Mouse (Mus musculus) olfactory bulb, adult 2 months (tissue): ENCODE measurements around the gene Rita1. TPM values are rescaled to one million over a fixed set of nuclear protein-coding genes. Genes with fewer than 3 reads are reported as not detected.
A peak's percentile ranks its signal among the peaks of the same experiment; 100 is the strongest.

ENCODE experiments used
- H3K27ac ChIP-seq: fragments of 200-500 bp; 2 replicates; pipeline ENCODE4 v1.5.1; 2012; ENCODE audit warnings: low read depth, low read length; ENCODE audit not compliant: insufficient read depth
- H3K4me1 ChIP-seq: fragments of 200-500 bp; 2 replicates; pipeline ENCODE4 v1.6.1; 2012; ENCODE audit warnings: low read length; ENCODE audit not compliant: control insufficient read depth, insufficient read depth
- H3K4me3 ChIP-seq: fragments of 200-500 bp; 2 replicates; pipeline ENCODE4 v1.5.1; 2012; ENCODE audit warnings: mild to moderate bottlenecking, low read depth, low read length, moderate library complexity; ENCODE audit not compliant: insufficient read depth
- CTCF ChIP-seq: fragments of 200-500 bp; IDR thresholded peaks from 2 replicates; pipeline ENCODE4 v1.5.1; 2012; ENCODE audit warnings: low read depth, mild to moderate bottlenecking, low read length, moderate library complexity; ENCODE audit not compliant: insufficient read depth
- POLR2A ChIP-seq: fragments of 200-500 bp; IDR thresholded peaks from 2 replicates; pipeline ENCODE4 v1.6.1; 2012; ENCODE audit warnings: mild to moderate bottlenecking, low read depth, low read length, moderate library complexity; ENCODE audit not compliant: insufficient read depth
- WGBS: fragments of 180-500 bp; shearing (Covaris S2); methylation state at CpG from one replicate; pipeline ENCODE4 v1.1.7; 2018; 5-methylcytosine and 5-hydroxymethylcytosine counted together
- polyA plus RNA-seq: library from polyadenylated mRNA; stranded (reverse); fragments of >200 nt; gene quantifications from 2 replicates; pipeline ENCODE4 v1.2.4, GENCODE M21; 2012; ENCODE audit warnings: low replicate concordance; ENCODE audit not compliant: missing spikeins, insufficient read depth, insufficient read length

Gene Rita1
- polyA plus RNA-seq, 1 experiment: not detected

GRCm38 (mm10) chr5:120620375-120621077, 8.1 kb upstream of the Rita1 start:
- TF ChIP-seq POLR2A: no peak
- peak; percentile 94 for TF ChIP-seq CTCF
- Histone ChIP-seq H3K27ac (no peak overlapping the region), H3K4me1 (peaks cover 16% of the 10 kb centered on the region), H3K4me3 (no peak overlapping the region)
- 70% methylated on average over 18 of the region's 18 CpGs for WGBS

- 18% methylated on average over 5 of the region's 5 CpGs for WGBS
- H3K4me3 ChIP-seq: no peak overlapping the region
- no peak overlapping the region for H3K27ac ChIP-seq
- TF ChIP-seq CTCF (peak; percentile 55; the same call in 1 of the 2 replicates), POLR2A (no peak)
- H3K4me1 ChIP-seq: peaks cover 16% of the 10 kb centered on the region
Observed at GRCm38 (mm10) chr5:120619201-120619600, 6.8 kb upstream of the Rita1 start.

GRCm38 (mm10) chr5:120618778-120619177, 6.4 kb upstream of the Rita1 start:
- Histone ChIP-seq H3K4me3 (no peak overlapping the region), H3K27ac (no peak overlapping the region), H3K4me1 (peaks cover 18% of the 10 kb centered on the region)
- 84% methylated on average over 12 of the region's 12 CpGs for WGBS
- TF ChIP-seq POLR2A (no peak), CTCF (no peak)

GRCm38 (mm10) chr5:120615903-120616302, 3.5 kb upstream of the Rita1 start:
- Histone ChIP-seq H3K27ac (no peak overlapping the region), H3K4me3 (no peak overlapping the region), H3K4me1 (peaks cover 14% of the 10 kb centered on the region)
- no peak for TF ChIP-seq CTCF
- no peak for TF ChIP-seq POLR2A
- 96% methylated on average over 4 of the region's 4 CpGs for WGBS

GRCm38 (mm10) chr5:120612822-120613604, 624 bp upstream of the Rita1 start:
- WGBS: under 1% methylated on average over 68 of the region's 69 CpGs

GRCm38 (mm10) chr5:120611416-120611815, 973 bp downstream of the Rita1 start:
- no peak for TF ChIP-seq POLR2A
- no peak for TF ChIP-seq CTCF
- Histone ChIP-seq H3K4me1 (peaks cover 19% of the 10 kb centered on the region), H3K4me3 (peak overlapping the region; percentile 61), H3K27ac (no peak overlapping the region)
- 32% methylated on average over 8 of the region's 8 CpGs for WGBS

More at GRCm38 (mm10) chr5:120612822-120613604, 624 bp upstream of the Rita1 start:
- TF ChIP-seq POLR2A: peak; percentile 83
- no peak for TF ChIP-seq CTCF
- Histone ChIP-seq H3K4me3 (peak overlapping the region; percentile 72), H3K27ac (peak overlapping the region; percentile 99), H3K4me1 (peaks cover 19% of the 10 kb centered on the region)

- Histone ChIP-seq H3K4me1 (peaks cover 19% of the 10 kb centered on the region), H3K4me3 (peak overlapping the region; percentile 61; the same call in 1 of the 2 replicates), H3K27ac (no peak overlapping the region)
- 80% methylated on average over 5 of the region's 5 CpGs for WGBS
- no peak for TF ChIP-seq POLR2A
- no peak for TF ChIP-seq CTCF
Observed at GRCm38 (mm10) chr5:120610906-120611305, 1.5 kb downstream of the Rita1 start.

- WGBS: 70% methylated on average over 16 of the region's 16 CpGs
- H3K27ac ChIP-seq: no peak overlapping the region
- peaks cover 24% of the 10 kb centered on the region for H3K4me1 ChIP-seq
- no peak overlapping the region for H3K4me3 ChIP-seq
- TF ChIP-seq CTCF (no peak), POLR2A (no peak)
Observed at GRCm38 (mm10) chr5:120609246-120609775, 3.1 kb downstream of the Rita1 start.

GRCm38 (mm10) chr5:120607335-120607734, 5.1 kb downstream of the Rita1 start:
- 82% methylated on average over 3 of the region's 3 CpGs for WGBS
- no peak for TF ChIP-seq CTCF
- no peak for TF ChIP-seq POLR2A
- Histone ChIP-seq H3K4me3 (no peak overlapping the region), H3K27ac (no peak overlapping the region), H3K4me1 (peaks cover 20% of the 10 kb centered on the region)
